Mouse (Mus musculus) kidney, embryonic 15.5 days (tissue): ENCODE measurements at regions not wholly inside any gene's neighbourhood (a gene's known extent, or its start where the extent isn't known, plus 50 kb on each side); places are given as distances from the start of the nearest gene placed in this dataset.

Experiments used
- ATAC-seq: fragments of 200-750 bp; cut with Nextera tagmentation; replicated peaks from 2 replicates; pipeline ENCODE4 v1.8.0; 2017; ENCODE audit warnings: moderate TSS enrichment; ENCODE audit not compliant: low FRiP score
- H3K27ac ChIP-seq: fragments of 300-500 bp; sonication (generic); 2 replicates; pipeline ENCODE4 v1.5.1; 2015; ENCODE audit warnings: mild to moderate bottlenecking, inconsistent platforms
- H3K27me3 ChIP-seq: fragments of 300-500 bp; sonication (generic); 2 replicates; pipeline ENCODE4 v1.6.1; 2015; ENCODE audit warnings: inconsistent platforms
- H3K36me3 ChIP-seq: fragments of 300-500 bp; sonication (generic); 2 replicates; pipeline ENCODE4 v1.6.1; 2015; ENCODE audit warnings: inconsistent platforms
- H3K4me1 ChIP-seq: fragments of 300-500 bp; sonication (generic); 2 replicates; pipeline ENCODE4 v1.6.1; 2015; ENCODE audit warnings: inconsistent platforms
- H3K4me2 ChIP-seq: fragments of 300-500 bp; sonication (generic); 2 replicates; pipeline ENCODE4 v1.6.1; 2015; ENCODE audit warnings: moderate library complexity, mild to moderate bottlenecking, inconsistent platforms
- H3K4me3 ChIP-seq: fragments of 300-500 bp; sonication (generic); replicated peaks from 2 replicates; pipeline ENCODE4 v1.5.1; 2015; ENCODE audit warnings: mild to moderate bottlenecking, inconsistent platforms
- H3K9ac ChIP-seq: fragments of 300-500 bp; sonication (generic); 2 replicates; pipeline ENCODE4 v1.6.1; 2015; ENCODE audit warnings: mild to moderate bottlenecking, inconsistent platforms
- H3K9me3 ChIP-seq: fragments of 300-500 bp; sonication (generic); replicated peaks from 2 replicates; pipeline ENCODE4 v1.6.1; 2016; ENCODE audit warnings: inconsistent platforms
- WGBS: fragments of 180-500 bp; shearing (Covaris S2); methylation state at CpG from one replicate; pipeline ENCODE4 v1.1.7; 2015; ENCODE audit warnings: mixed read lengths; 5-methylcytosine and 5-hydroxymethylcytosine counted together

DNA sequence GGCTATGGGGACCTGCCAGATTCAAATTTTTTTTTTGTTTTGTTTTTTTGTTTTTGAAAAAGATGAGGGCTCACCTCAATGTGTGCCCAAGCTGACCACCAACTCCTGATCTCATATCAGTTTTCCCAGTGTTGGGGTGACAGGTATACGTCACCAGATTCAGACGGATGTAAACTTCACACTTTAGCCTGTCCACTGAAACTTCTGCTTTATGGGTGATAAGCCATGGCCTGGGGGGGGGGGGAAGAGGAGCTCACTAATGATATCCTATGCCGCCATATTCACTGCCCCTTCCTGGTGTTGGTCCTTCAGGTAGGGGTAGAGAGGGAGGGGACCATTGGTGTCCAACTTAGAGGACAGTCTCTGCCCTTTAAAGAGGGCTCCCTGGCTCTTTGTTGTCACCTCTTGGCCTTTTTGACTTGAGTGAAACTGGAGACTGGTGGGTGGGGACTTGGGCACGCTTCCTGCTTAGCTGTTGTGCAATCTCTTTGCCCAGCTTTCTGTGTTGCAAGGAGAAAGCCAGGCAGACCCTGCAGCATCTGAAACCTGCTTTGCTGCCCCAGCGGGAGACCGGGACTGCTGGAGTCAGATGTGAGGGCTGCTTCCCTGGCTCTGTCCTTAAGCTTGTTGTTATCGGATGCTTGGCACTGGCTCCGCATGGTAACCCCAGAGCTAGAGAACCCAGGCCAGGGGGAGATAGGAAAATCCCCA, 125.8 kb downstream of the Irx5 start:
- ATAC-seq = no peak
- no peak overlapping the region for H3K27ac ChIP-seq
- no peaks in the 10 kb centered on the region for H3K9me3 ChIP-seq
- H3K27me3 ChIP-seq = peaks cover 4% of the 10 kb centered on the region; the same call in 1 of the 2 replicates
- 45% methylated on average over 8 of the region's 8 CpGs for WGBS
- H3K4me2 ChIP-seq = no peak overlapping the region
- H3K36me3 ChIP-seq = no peaks in the 10 kb centered on the region
- H3K4me1 ChIP-seq = peaks cover 4% of the 10 kb centered on the region; the same call in 1 of the 2 replicates
- no peak overlapping the region for H3K4me3 ChIP-seq
- no peak overlapping the region for H3K9ac ChIP-seq

DNA sequence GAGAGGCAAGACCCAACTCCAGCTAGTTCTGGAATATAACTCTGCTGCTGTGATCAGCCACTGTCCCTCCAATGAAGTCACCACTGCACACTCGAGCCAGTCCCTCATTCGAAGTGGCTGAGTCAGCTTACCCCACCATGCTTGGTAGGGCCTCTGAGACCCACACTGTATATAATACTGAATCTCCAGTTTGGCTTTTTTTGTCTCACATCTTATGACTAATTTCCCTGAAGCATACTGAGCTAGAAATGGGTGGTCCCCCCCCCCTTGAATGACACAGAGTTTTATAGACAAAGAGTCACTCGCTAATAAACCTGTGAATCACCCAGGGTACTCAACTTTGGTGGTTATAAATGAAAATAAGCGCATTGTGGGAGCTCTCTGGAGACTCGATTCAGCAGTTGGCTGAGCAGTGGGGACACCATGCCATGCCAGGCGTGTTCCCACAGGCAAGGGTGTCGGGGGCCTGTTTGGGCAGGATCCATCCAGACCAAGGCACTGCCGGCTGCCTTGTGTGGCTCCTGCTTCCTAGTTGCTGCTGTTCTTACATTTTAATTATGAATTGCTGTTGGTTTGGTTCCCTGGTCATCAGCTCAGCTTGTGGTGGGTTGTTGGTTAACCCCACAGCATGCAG, 131.2 kb downstream of the Irx5 start:
- Histone ChIP-seq H3K9me3 (no peaks in the 10 kb centered on the region), H3K27ac (no peak overlapping the region), H3K4me1 (no peaks in the 10 kb centered on the region), H3K4me2 (no peak overlapping the region), H3K27me3 (no peaks in the 10 kb centered on the region), H3K36me3 (no peaks in the 10 kb centered on the region), H3K4me3 (no peak overlapping the region), H3K9ac (no peak overlapping the region)
- 87% methylated on average over 8 of the region's 8 CpGs for WGBS
- no peak for ATAC-seq

DNA sequence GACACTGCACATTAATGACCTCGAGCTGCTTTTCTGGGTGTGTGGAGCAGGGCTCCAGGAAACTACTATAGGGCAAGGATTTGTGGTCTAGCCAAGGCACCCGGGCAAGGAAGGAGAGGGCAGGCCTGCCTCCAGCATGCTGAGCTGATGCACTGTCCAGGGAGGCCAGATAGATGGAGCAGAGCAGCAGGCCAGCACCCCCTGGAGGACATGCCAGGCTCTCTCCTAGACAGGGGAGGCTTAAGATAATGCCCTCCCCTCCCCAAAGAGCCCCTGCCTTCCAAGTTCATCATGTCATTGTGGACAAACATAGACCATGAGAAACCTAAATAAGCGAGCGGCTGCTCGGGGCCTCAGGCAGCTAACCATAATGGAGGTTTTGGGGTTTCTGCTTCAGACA, 134.1 kb downstream of the Irx5 start:
- WGBS = 72% methylated on average over 5 of the region's 5 CpGs
- Histone ChIP-seq H3K36me3 (no peaks in the 10 kb centered on the region), H3K4me2 (no peak overlapping the region), H3K27ac (no peak overlapping the region), H3K9me3 (no peaks in the 10 kb centered on the region), H3K27me3 (no peaks in the 10 kb centered on the region), H3K4me3 (no peak overlapping the region), H3K4me1 (no peaks in the 10 kb centered on the region), H3K9ac (no peak overlapping the region)
- ATAC-seq = no peak

DNA sequence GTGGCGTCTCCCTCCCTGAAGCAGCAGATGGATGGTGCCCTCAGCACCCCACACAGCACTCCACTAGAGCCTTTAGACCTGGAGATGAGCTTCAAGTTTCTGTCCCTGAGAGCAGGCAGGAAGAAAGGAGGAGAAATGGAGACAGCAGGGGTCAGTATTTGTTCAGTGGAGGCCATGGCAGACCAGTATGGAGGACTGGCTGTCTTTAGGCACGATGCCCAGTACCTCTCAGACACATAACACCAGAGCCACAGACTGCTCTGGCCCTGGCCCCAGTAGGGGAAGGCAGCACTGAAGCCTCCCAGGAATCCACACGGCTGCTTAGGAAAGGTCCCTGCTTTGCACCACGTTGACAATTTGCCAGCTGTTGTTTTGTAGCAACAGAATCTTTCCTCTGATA, 136.0 kb downstream of the Irx5 start:
- no peaks in the 10 kb centered on the region for H3K27me3 ChIP-seq
- no peak overlapping the region for H3K9ac ChIP-seq
- no peak overlapping the region for H3K4me2 ChIP-seq
- WGBS = 46% methylated on average over 4 of the region's 4 CpGs
- H3K27ac ChIP-seq = no peak overlapping the region
- no peak for ATAC-seq
- H3K4me1 ChIP-seq = no peaks in the 10 kb centered on the region
- no peaks in the 10 kb centered on the region for H3K9me3 ChIP-seq
- no peak overlapping the region for H3K4me3 ChIP-seq
- H3K36me3 ChIP-seq = no peaks in the 10 kb centered on the region

DNA sequence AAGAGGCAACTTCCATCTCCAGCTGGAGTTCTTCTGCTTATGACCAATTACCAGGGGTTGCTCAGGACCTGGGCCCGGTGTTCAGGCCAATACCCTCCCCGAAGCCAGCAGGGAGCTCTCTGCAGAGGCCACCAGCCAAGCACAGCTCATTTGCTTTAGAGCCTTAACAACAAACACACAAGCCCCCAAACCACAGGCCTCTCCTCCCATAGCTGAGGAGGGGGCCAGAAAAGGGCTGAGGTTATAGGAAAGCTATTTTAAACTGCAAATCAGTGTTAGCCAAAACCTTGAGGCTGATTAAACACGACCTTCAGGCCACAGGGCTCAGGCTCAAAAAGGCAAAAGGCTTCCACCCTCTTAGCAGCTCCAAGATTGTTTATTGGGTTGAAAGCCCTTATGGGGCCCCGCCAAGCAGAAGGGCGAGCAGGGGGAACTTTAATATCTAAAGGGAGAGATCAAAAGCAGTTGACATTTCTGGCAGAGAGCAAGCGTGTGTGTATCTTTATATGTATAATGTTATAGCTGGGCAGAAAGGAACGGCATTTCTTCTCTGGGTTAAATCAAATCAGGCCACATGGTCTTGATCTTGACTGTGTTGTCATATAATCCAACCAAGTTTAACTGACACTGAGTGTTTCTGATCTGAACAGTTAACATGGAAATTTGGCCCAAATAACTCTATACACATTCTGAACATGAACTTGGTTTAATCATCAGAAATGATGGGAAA, 148.3 kb downstream of the Irx5 start:
- Histone ChIP-seq H3K36me3 (no peaks in the 10 kb centered on the region), H3K27ac (no peak overlapping the region), H3K9me3 (no peaks in the 10 kb centered on the region), H3K27me3 (no peaks in the 10 kb centered on the region), H3K4me3 (no peak overlapping the region), H3K9ac (no peak overlapping the region), H3K4me2 (no peak overlapping the region), H3K4me1 (peaks cover 7% of the 10 kb centered on the region; the same call in 1 of the 2 replicates)
- no peak for ATAC-seq
- 53% methylated on average over 7 of the region's 7 CpGs for WGBS

GRCm38 (mm10) chr8:92506436-92506835, 149.0 kb downstream of the Irx5 start:
- 79% methylated on average over 5 of the region's 5 CpGs for WGBS
- no peak for ATAC-seq
- no peaks in the 10 kb centered on the region for H3K36me3 ChIP-seq
- H3K27ac ChIP-seq = no peak overlapping the region
- H3K4me3 ChIP-seq = no peak overlapping the region
- H3K4me1 ChIP-seq = peaks cover 7% of the 10 kb centered on the region; the same call in 1 of the 2 replicates
- no peak overlapping the region for H3K4me2 ChIP-seq
- H3K9me3 ChIP-seq = no peaks in the 10 kb centered on the region
- H3K9ac ChIP-seq = no peak overlapping the region
- no peaks in the 10 kb centered on the region for H3K27me3 ChIP-seq

- Histone ChIP-seq H3K27ac (no peak overlapping the region), H3K4me1 (peaks cover 7% of the 10 kb centered on the region; the same call in 1 of the 2 replicates), H3K27me3 (no peaks in the 10 kb centered on the region), H3K4me2 (no peak overlapping the region), H3K9ac (no peak overlapping the region), H3K36me3 (no peaks in the 10 kb centered on the region), H3K9me3 (no peaks in the 10 kb centered on the region), H3K4me3 (no peak overlapping the region)
- WGBS = 78% methylated on average over 5 of the region's 5 CpGs
- no peak for ATAC-seq
Observed at GRCm38 (mm10) chr8:92506906-92507305, 149.5 kb downstream of the Irx5 start.

DNA sequence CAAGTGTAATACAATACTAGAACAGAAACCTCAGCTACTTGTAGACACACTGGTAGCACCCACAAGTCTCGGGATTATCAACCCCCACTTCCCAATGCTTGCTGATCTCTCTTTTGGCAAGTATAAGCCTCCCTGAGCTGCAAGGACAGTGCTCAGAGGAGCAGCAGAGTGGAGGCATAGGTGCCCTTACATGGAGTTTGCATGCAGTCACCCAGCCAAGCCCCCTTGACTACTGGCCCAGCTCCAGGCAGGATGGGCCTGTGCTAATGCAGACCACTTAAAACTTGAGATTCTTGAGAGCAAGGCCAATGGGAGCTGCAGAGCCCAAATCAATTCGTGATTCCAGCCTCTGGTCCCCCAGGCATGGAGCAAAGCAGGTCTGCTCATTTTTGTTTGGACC, 158.0 kb downstream of the Irx5 start:
- Histone ChIP-seq H3K4me2 (no peak overlapping the region), H3K4me1 (no peaks in the 10 kb centered on the region), H3K9ac (no peak overlapping the region), H3K27me3 (no peaks in the 10 kb centered on the region), H3K27ac (no peak overlapping the region), H3K36me3 (no peaks in the 10 kb centered on the region), H3K4me3 (no peak overlapping the region), H3K9me3 (no peaks in the 10 kb centered on the region)
- WGBS = 71% methylated on average over 2 of the region's 2 CpGs
- no peak for ATAC-seq

GRCm38 (mm10) chr8:92518031-92518430, 156.1 kb upstream of the Irx6 start:
- 84% methylated on average over 8 of the region's 8 CpGs for WGBS
- Histone ChIP-seq H3K4me1 (no peaks in the 10 kb centered on the region), H3K4me2 (no peak overlapping the region), H3K9me3 (no peaks in the 10 kb centered on the region), H3K4me3 (no peak overlapping the region), H3K27me3 (no peaks in the 10 kb centered on the region), H3K27ac (no peak overlapping the region), H3K36me3 (no peaks in the 10 kb centered on the region), H3K9ac (no peak overlapping the region)
- ATAC-seq = no peak

- Histone ChIP-seq H3K27ac (no peak overlapping the region), H3K9ac (no peak overlapping the region), H3K4me1 (no peaks in the 10 kb centered on the region)
Observed at GRCm38 (mm10) chr8:92518486-92518885, 155.6 kb upstream of the Irx6 start.

GRCm38 (mm10) chr8:92522519-92522918, 151.6 kb upstream of the Irx6 start:
- Histone ChIP-seq H3K9me3 (no peaks in the 10 kb centered on the region), H3K27me3 (no peaks in the 10 kb centered on the region), H3K4me3 (no peak overlapping the region), H3K9ac (no peak overlapping the region), H3K4me2 (no peak overlapping the region), H3K27ac (no peak overlapping the region), H3K4me1 (no peaks in the 10 kb centered on the region), H3K36me3 (no peaks in the 10 kb centered on the region)
- no peak for ATAC-seq
- WGBS = 90% methylated on average over 6 of the region's 6 CpGs

More at GRCm38 (mm10) chr8:92518486-92518885, 155.6 kb upstream of the Irx6 start:
- H3K27me3 ChIP-seq = no peaks in the 10 kb centered on the region
- 78% methylated on average over 3 of the region's 3 CpGs for WGBS
- H3K36me3 ChIP-seq = no peaks in the 10 kb centered on the region
- no peak overlapping the region for H3K4me3 ChIP-seq
- H3K9me3 ChIP-seq = no peaks in the 10 kb centered on the region
- ATAC-seq = no peak
- no peak overlapping the region for H3K4me2 ChIP-seq

GRCm38 (mm10) chr8:92529756-92530155, 144.3 kb upstream of the Irx6 start:
- Histone ChIP-seq H3K4me1 (no peaks in the 10 kb centered on the region), H3K27me3 (no peaks in the 10 kb centered on the region), H3K9me3 (no peaks in the 10 kb centered on the region), H3K36me3 (no peaks in the 10 kb centered on the region), H3K4me2 (no peak overlapping the region), H3K4me3 (no peak overlapping the region), H3K27ac (no peak overlapping the region), H3K9ac (no peak overlapping the region)
- ATAC-seq = no peak
- 54% methylated on average over 11 of the region's 11 CpGs for WGBS
